Mouse (Mus musculus) spleen, adult 2 months (tissue): ENCODE data around the gene Ift81.

ENCODE experiments used
- CTCF ChIP-seq: fragments of 200-500 bp; IDR thresholded peaks from 2 replicates; pipeline ENCODE4 v1.5.1; 2011; ENCODE audit warnings: mild to moderate bottlenecking, inconsistent platforms; ENCODE audit not compliant: insufficient read depth, insufficient read length, insufficient replicate concordance; ENCODE audit errors: extremely low read depth
- POLR2A ChIP-seq: fragments of 200-500 bp; IDR thresholded peaks from 2 replicates; pipeline ENCODE4 v1.6.1; 2011; ENCODE audit warnings: low read depth, low read length, inconsistent platforms

DNA sequence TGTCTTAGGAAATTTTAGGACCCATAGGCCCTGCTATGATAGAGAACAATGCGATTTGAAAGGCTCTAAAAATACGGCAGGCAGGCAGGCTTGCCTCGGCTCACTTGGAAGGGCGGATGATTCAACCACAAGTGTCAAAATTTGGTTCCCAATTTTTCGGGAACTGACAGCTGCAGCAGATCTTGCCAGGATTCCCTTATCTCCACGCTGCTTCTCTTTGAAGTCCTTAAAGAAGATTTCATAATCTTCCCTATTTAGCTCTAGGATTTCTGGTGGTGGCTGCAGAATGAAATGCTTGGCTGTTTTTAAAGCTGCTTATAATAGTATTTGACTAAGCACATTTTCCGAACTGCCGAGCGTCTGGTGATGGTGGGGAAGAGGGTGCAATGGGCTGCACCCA lies 28.8 kb downstream of the Ift81 start:
- no peak for TF ChIP-seq POLR2A
- TF ChIP-seq CTCF = no peak
